Mouse (Mus musculus) spleen, adult 2 months (tissue): ENCODE measurements at regions not wholly inside any gene's neighbourhood (a gene's known extent, or its start where the extent isn't known, plus 50 kb on each side); places are given as distances from the start of the nearest gene placed in this dataset.

Experiments used
- DNase-seq, 2 experiments: peaks; one replicate each; pipeline versions ENCODE4 v3.0.0 to v3.0.0-alpha.2; 2012 to 2021; ENCODE audit warnings: low spot score in 2 of 2, low read depth in 1 of 2
- H3K27ac ChIP-seq: fragments of 200-500 bp; 2 replicates; pipeline ENCODE4 v1.5.1; 2012; ENCODE audit warnings: low read length, inconsistent platforms; ENCODE audit not compliant: insufficient read depth
- H3K27me3 ChIP-seq: fragments of 200-500 bp; 2 replicates; pipeline ENCODE4 v1.6.1; 2012; ENCODE audit warnings: mild to moderate bottlenecking, moderate library complexity, low read length, inconsistent platforms; ENCODE audit not compliant: control insufficient read depth, insufficient read depth
- H3K36me3 ChIP-seq: fragments of 200-500 bp; 2 replicates; pipeline ENCODE4 v1.6.1; 2012; ENCODE audit warnings: mild to moderate bottlenecking, low read length, inconsistent platforms; ENCODE audit not compliant: control insufficient read depth, insufficient read depth
- H3K4me1 ChIP-seq: fragments of 200-500 bp; 2 replicates; pipeline ENCODE4 v1.6.1; 2011; ENCODE audit warnings: inconsistent platforms; ENCODE audit not compliant: control insufficient read depth, insufficient read depth, insufficient read length
- H3K4me3 ChIP-seq: fragments of 200-500 bp; 2 replicates; pipeline ENCODE4 v1.5.1; 2011; ENCODE audit warnings: mild to moderate bottlenecking, inconsistent platforms; ENCODE audit not compliant: insufficient read depth, insufficient read length; ENCODE audit errors: extremely low read depth
- CTCF ChIP-seq: fragments of 200-500 bp; IDR thresholded peaks from 2 replicates; pipeline ENCODE4 v1.5.1; 2011; ENCODE audit warnings: mild to moderate bottlenecking, inconsistent platforms; ENCODE audit not compliant: insufficient read depth, insufficient read length, insufficient replicate concordance; ENCODE audit errors: extremely low read depth
- POLR2A ChIP-seq: fragments of 200-500 bp; IDR thresholded peaks from 2 replicates; pipeline ENCODE4 v1.6.1; 2011; ENCODE audit warnings: low read depth, low read length, inconsistent platforms
- WGBS: fragments of 180-500 bp; shearing (Covaris S2); methylation state at CpG from one replicate; pipeline ENCODE4 v1.1.7; 2018; 5-methylcytosine and 5-hydroxymethylcytosine counted together

GRCm38 (mm10) chr2:30721473-30722262 lies 81.8 kb downstream of the 1700001O22Rik start:
- no peaks in the 10 kb centered on the region for H3K36me3 ChIP-seq
- no peak for DNase-seq
- H3K27me3 ChIP-seq: peaks cover 10% of the 10 kb centered on the region
- H3K27ac ChIP-seq: no peak overlapping the region
- peaks cover 13% of the 10 kb centered on the region; the same call in 1 of the 2 replicates for H3K4me1 ChIP-seq
- TF ChIP-seq POLR2A: no peak
- TF ChIP-seq CTCF: no peak
- WGBS: 80% methylated on average over 12 of the region's 12 CpGs
- no peak overlapping the region for H3K4me3 ChIP-seq

- Histone ChIP-seq H3K4me3 (no peak overlapping the region), H3K4me1 (peaks cover 13% of the 10 kb centered on the region; the same call in 1 of the 2 replicates), H3K36me3 (no peaks in the 10 kb centered on the region), H3K27me3 (peaks cover 10% of the 10 kb centered on the region), H3K27ac (no peak overlapping the region)
- TF ChIP-seq POLR2A (no peak), CTCF (no peak)
- DNase-seq: no peak
- WGBS: 82% methylated on average over 5 of the region's 5 CpGs
These were observed 82.4 kb downstream of the 1700001O22Rik start for GRCm38 (mm10) chr2:30721048-30721461.

GRCm38 (mm10) chr2:30720291-30720690 lies 83.2 kb downstream of the 1700001O22Rik start:
- H3K36me3 ChIP-seq: no peaks in the 10 kb centered on the region
- H3K4me1 ChIP-seq: peaks cover 13% of the 10 kb centered on the region; the same call in 1 of the 2 replicates
- WGBS: 82% methylated on average over 5 of the region's 5 CpGs
- H3K27me3 ChIP-seq: peaks cover 10% of the 10 kb centered on the region
- TF ChIP-seq CTCF (no peak), POLR2A (no peak)
- no peak for DNase-seq
- H3K27ac ChIP-seq: peak overlapping the region; percentile 27
- no peak overlapping the region for H3K4me3 ChIP-seq

- 58% methylated on average over 8 of the region's 8 CpGs for WGBS
- Histone ChIP-seq H3K4me1 (peaks cover 13% of the 10 kb centered on the region; the same call in 1 of the 2 replicates), H3K4me3 (no peak overlapping the region), H3K27me3 (peaks cover 10% of the 10 kb centered on the region), H3K36me3 (no peaks in the 10 kb centered on the region), H3K27ac (peak overlapping the region; percentile 84)
- DNase-seq: no peak
- TF ChIP-seq POLR2A (no peak), CTCF (no peak)
These were observed 83.7 kb downstream of the 1700001O22Rik start for GRCm38 (mm10) chr2:30719611-30720290.

GRCm38 (mm10) chr2:30718741-30719381 lies 84.6 kb downstream of the 1700001O22Rik start:
- H3K27me3 ChIP-seq: peaks cover 10% of the 10 kb centered on the region
- TF ChIP-seq POLR2A: no peak
- TF ChIP-seq CTCF: no peak
- peaks cover 13% of the 10 kb centered on the region; the same call in 1 of the 2 replicates for H3K4me1 ChIP-seq
- peak overlapping the region; percentile 29; the same call in 1 of the 2 replicates for H3K4me3 ChIP-seq
- H3K27ac ChIP-seq: peak overlapping the region; percentile 57
- no peaks in the 10 kb centered on the region for H3K36me3 ChIP-seq
- WGBS: under 1% methylated on average over 28 of the region's 29 CpGs
- DNase-seq: peak in 1 of 2 experiments; percentile 34

- Histone ChIP-seq H3K27ac (peak overlapping the region; percentile 57; the same call in 1 of the 2 replicates), H3K4me1 (peaks cover 13% of the 10 kb centered on the region; the same call in 1 of the 2 replicates), H3K36me3 (no peaks in the 10 kb centered on the region), H3K27me3 (peaks cover 10% of the 10 kb centered on the region), H3K4me3 (peak overlapping the region; percentile 29; the same call in 1 of the 2 replicates)
- TF ChIP-seq CTCF (no peak), POLR2A (no peak)
- WGBS: 4% methylated on average over 12 of the region's 12 CpGs
- DNase-seq: peak in 1 of 2 experiments; percentile 48
These were observed 85.2 kb downstream of the 1700001O22Rik start for GRCm38 (mm10) chr2:30718329-30718675.
